Mouse (Mus musculus) cortical plate, adult 2 months (tissue): Measurements from ENCODE around the gene Rnf167.

Experiments used
- CTCF ChIP-seq: fragments of 200-500 bp; IDR thresholded peaks from 2 replicates; pipeline ENCODE4 v1.5.1; 2011; ENCODE audit warnings: mild to moderate bottlenecking, control low read depth, low read length; ENCODE audit not compliant: insufficient read depth; ENCODE audit errors: extremely low read depth
- POLR2A ChIP-seq: fragments of 200-500 bp; IDR thresholded peaks from 2 replicates; pipeline ENCODE4 v1.6.1; 2011; ENCODE audit warnings: mild to moderate bottlenecking, low read length, control low read depth; ENCODE audit not compliant: insufficient read depth; ENCODE audit errors: extremely low read depth

DNA sequence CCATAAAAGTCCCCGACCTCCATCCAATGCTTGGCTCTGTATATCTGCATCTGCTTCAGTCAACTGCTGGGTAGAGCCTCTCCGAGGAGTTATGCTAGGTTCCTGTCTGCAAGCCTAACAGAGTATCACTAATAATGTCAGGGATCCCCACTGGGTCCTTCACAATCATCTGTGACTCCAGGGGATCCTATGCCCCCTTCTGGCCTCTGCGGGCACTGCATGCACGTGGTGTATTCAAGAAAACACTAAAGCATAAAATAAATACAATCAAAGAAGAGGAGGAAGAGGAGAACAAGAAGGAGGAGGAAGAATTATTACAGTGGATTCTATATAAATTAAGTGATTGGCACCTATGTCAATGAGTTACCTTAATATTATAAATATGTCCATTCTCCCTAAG lies 21.6 kb upstream of the Rnf167 start:
- TF ChIP-seq CTCF (peak; percentile 62), POLR2A (no peak)
